Mouse (Mus musculus): ENCODE results near the gene Hax1.

GRCm38 (mm10) chr3:89966946-89967345 lies 31.6 kb downstream of the Hax1 start:
- TF ChIP-seq POLR2A (IDR thresholded peaks at IDR 0.05; ENCODE audit: insufficient read depth, low read depth, low read length): no peak
- no peak; the same call in 1 of the 2 replicates for TF ChIP-seq CTCF (IDR thresholded peaks at IDR 0.05; ENCODE audit: insufficient read depth, low read depth, low read length)
